Mouse (Mus musculus) midbrain, embryonic 13.5 days (tissue): ENCODE data around the gene Ffar1. TPM values are rescaled to one million over a fixed set of nuclear protein-coding genes. Genes with fewer than 3 reads are reported as not detected.

ENCODE experiments used
- ATAC-seq: fragments of 200-750 bp; cut with Nextera tagmentation; 2 replicates; pipeline ENCODE4 v1.8.0; 2017; ENCODE audit warnings: mild to moderate bottlenecking, moderate TSS enrichment, moderate library complexity
- H3K27ac ChIP-seq: fragments of 300-500 bp; sonication (generic); 2 replicates; pipeline ENCODE4 v1.5.1; 2015; ENCODE audit warnings: inconsistent platforms, mild to moderate bottlenecking, moderate library complexity
- H3K27me3 ChIP-seq: fragments of 300-500 bp; sonication (generic); 2 replicates; pipeline ENCODE4 v1.6.1; 2015; ENCODE audit warnings: mild to moderate bottlenecking, inconsistent platforms
- H3K36me3 ChIP-seq: fragments of 300-500 bp; sonication (generic); 2 replicates; pipeline ENCODE4 v1.6.1; 2015; ENCODE audit warnings: mild to moderate bottlenecking, inconsistent platforms
- H3K4me1 ChIP-seq: fragments of 300-500 bp; sonication (generic); replicated peaks from 2 replicates; pipeline ENCODE4 v1.6.1; 2015; ENCODE audit warnings: inconsistent platforms
- H3K4me2 ChIP-seq: fragments of 300-500 bp; sonication (generic); replicated peaks from 2 replicates; pipeline ENCODE4 v1.6.1; 2015; ENCODE audit warnings: moderate library complexity, mild to moderate bottlenecking, inconsistent platforms
- H3K4me3 ChIP-seq: fragments of 300-500 bp; sonication (generic); replicated peaks from 2 replicates; pipeline ENCODE4 v1.5.1; 2015; ENCODE audit warnings: mild to moderate bottlenecking, inconsistent platforms
- H3K9ac ChIP-seq: fragments of 300-500 bp; sonication (generic); replicated peaks from 2 replicates; pipeline ENCODE4 v1.6.1; 2015; ENCODE audit warnings: mild to moderate bottlenecking, inconsistent platforms
- H3K9me3 ChIP-seq: fragments of 300-500 bp; sonication (generic); 2 replicates; pipeline ENCODE4 v1.6.1; 2016; ENCODE audit warnings: mild to moderate bottlenecking, inconsistent platforms
- WGBS: fragments of 180-500 bp; shearing (Covaris S2); methylation state at CpG from one replicate; pipeline ENCODE4 v1.1.7; 2015; 5-methylcytosine and 5-hydroxymethylcytosine counted together
- polyA plus RNA-seq: library from polyadenylated mRNA; unstranded; fragments of >200 nt; fragmentation: Nextera tagmentation; extraction: Ambion mirVana; gene quantifications from 2 replicates; pipeline ENCODE4 v1.2.1, GENCODE M21; 2015

Gene Ffar1
- polyA plus RNA-seq: not detected in 2 replicates

DNA sequence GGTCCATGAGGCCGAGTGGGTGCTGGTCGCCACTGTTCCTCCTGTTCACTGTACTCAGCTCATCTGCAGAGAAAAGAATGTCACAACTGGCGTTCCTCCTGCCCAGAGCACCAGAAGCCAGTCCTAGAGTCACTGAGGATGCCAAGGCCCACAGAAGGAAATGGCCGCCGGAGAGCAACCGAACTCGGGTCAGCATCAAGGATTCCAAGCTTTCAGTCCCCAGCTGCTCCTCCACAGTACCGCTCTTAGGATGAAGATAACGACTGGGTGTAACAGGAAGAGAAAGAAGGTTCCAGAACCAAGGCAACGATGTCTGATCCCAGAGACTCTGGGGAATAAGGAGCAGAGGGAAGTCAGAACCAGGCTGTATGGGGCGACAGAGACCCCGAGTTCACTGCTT is at the start of gene Ffar1:
Ffar1 (minus strand) TSS at position 101 of the 400 bp plus-strand sequence.
- H3K36me3 ChIP-seq: no peaks in the 10 kb centered on the region
- H3K4me1 ChIP-seq: peaks cover 5% of the 10 kb centered on the region; the same call in 1 of the 2 replicates
- no peak within 1 kb of the TSS for H3K4me2 ChIP-seq
- no peak within 1 kb of the TSS for H3K4me3 ChIP-seq
- H3K27ac ChIP-seq: no peak within 1 kb of the TSS
- no peak for ATAC-seq
- H3K27me3 ChIP-seq: peaks cover 7% of the 10 kb centered on the region; the same call in 1 of the 2 replicates
- H3K9ac ChIP-seq: no peak within 1 kb of the TSS
- H3K9me3 ChIP-seq: no peaks in the 10 kb centered on the region
- WGBS: 86% methylated on average over 12 of the region's 12 CpGs

DNA sequence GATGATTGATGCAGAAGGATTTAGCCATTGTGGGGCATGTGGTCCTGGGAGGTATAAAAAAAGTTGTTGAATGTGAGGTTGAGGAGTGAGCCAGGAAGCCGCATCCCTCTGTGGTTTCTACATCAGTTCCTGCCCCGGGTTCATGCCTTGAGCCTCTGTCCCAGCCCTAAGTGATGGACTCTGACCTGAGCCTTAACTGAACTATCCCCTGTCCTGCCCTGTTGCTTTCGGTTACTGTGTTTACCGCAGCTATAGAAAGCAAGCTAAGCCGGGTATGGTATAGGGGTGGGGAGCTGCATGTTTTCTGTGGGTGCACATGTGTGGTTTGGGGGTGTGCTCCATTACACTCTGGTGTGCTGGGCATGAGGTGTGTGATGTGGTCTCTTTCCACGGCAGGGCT is 48.4 kb upstream of the Ffar1 start:
- H3K36me3 ChIP-seq: no peaks in the 10 kb centered on the region
- 86% methylated on average over 6 of the region's 6 CpGs for WGBS
- no peak for ATAC-seq

DNA sequence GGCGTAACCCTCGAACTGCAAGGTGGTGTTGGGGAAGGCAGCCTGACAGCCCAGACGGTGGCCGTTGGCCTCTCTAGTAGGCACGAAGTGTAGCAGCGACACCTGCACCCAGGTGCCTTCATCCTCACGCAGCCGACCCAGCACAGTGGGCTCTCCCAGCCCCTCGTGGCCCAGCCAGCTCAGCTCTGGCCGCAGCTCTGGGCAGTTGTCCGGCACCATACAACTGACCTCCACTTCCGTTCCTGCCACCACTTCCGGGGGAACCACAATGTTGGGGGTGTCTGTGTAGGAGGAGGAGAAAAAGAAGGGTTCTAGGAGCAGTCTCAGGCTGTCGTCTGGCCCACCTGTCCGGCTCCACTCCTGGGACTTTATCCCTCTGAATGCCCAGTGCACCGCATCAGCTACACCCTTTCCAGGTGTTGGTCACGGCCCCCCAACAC is 47.6 kb upstream of the Ffar1 start:
- no peak overlapping the region for H3K27ac ChIP-seq
- no peaks in the 10 kb centered on the region; the same call in 1 of the 2 replicates for H3K27me3 ChIP-seq
- peak overlapping the region; percentile 60 for H3K4me2 ChIP-seq
- 29% methylated on average over 17 of the region's 17 CpGs for WGBS
- H3K4me3 ChIP-seq: peak overlapping the region; percentile 25
- no peak overlapping the region for H3K9ac ChIP-seq
- peak; percentile 29; the same call in 1 of the 2 replicates for ATAC-seq
- no peaks in the 10 kb centered on the region for H3K9me3 ChIP-seq
- no peaks in the 10 kb centered on the region for H3K36me3 ChIP-seq
- H3K4me1 ChIP-seq: peaks cover 12% of the 10 kb centered on the region

More for the DNA sequence above, 48.4 kb upstream of the Ffar1 start:
- Histone ChIP-seq H3K4me3 (no peak overlapping the region), H3K4me1 (peaks cover 12% of the 10 kb centered on the region), H3K27ac (no peak overlapping the region), H3K4me2 (no peak overlapping the region), H3K9ac (no peak overlapping the region), H3K9me3 (no peaks in the 10 kb centered on the region), H3K27me3 (no peaks in the 10 kb centered on the region; the same call in 1 of the 2 replicates)

DNA sequence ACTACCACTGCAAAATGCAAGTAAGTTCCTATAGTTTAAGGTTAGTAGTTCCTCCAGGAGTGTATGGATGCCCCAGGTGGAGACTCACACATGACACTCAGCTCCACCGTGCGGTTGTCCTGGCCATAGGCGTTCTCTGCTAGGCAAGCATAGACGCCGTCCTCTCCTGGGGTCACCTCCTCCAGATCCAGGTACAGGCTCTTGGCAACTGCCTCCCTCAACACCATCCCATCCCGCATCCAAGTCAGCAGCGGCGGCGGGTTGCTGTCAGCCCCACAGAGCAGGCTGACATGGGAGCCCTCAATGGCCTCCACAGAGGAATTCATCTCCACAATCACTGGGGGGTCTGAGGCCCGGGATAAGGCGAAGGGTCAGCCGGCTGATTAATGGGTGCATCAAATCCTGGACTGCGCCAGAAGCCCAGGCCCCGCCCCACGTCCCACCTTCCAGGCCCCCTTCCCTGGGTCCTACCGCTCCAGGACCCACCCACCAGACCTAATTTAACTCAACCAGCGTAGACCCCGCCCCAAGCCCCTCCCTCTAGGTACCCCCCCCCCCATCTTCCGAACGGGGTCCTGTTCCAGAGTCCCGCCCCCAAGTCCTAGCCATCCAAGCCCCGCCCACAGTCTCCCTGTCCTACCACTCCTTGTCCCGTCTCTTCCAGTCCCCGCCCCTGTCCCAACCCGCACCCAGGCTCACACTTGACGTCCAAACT is 47.1 kb upstream of the Ffar1 start:
- no peaks in the 10 kb centered on the region for H3K9me3 ChIP-seq
- peak overlapping the region; percentile 25 for H3K4me3 ChIP-seq
- ATAC-seq: peak; percentile 70
- H3K9ac ChIP-seq: 0 out of 2 replicates have a peak overlapping the region, but pooled peaks have one; percentile 36
- no peak overlapping the region for H3K27ac ChIP-seq
- H3K4me1 ChIP-seq: peaks cover 12% of the 10 kb centered on the region
- H3K27me3 ChIP-seq: no peaks in the 10 kb centered on the region; the same call in 1 of the 2 replicates
- H3K36me3 ChIP-seq: no peaks in the 10 kb centered on the region
- peak overlapping the region; percentile 60 for H3K4me2 ChIP-seq
- 1% methylated on average over 24 of the region's 26 CpGs for WGBS

DNA sequence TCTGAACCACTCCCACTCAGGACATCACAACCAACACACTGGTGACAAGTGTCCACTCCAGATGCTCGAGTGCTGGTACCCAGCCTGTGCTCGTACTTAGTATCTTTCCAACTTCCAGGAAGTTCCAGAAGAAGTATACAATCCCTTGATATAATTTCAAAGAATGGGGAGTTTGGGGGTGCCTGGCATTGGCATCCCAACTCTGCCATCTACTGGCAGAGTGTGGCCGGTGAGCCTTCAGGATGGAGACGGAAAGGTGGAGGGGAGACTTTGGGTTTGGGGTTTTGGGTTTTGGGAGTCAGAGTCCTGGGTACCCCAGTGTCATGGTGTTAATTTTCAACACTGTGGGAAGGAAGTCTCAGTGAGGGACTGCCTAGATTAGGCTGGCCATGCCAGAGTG is 42.7 kb upstream of the Ffar1 start:
- H3K4me3 ChIP-seq: no peak overlapping the region
- H3K9ac ChIP-seq: no peak overlapping the region
- no peaks in the 10 kb centered on the region for H3K9me3 ChIP-seq
- H3K36me3 ChIP-seq: no peaks in the 10 kb centered on the region
- 61% methylated on average over 4 of the region's 4 CpGs for WGBS
- ATAC-seq: no peak
- H3K27ac ChIP-seq: no peak overlapping the region
- H3K27me3 ChIP-seq: no peaks in the 10 kb centered on the region; the same call in 1 of the 2 replicates
- no peak overlapping the region for H3K4me2 ChIP-seq
- peaks cover 11% of the 10 kb centered on the region for H3K4me1 ChIP-seq

DNA sequence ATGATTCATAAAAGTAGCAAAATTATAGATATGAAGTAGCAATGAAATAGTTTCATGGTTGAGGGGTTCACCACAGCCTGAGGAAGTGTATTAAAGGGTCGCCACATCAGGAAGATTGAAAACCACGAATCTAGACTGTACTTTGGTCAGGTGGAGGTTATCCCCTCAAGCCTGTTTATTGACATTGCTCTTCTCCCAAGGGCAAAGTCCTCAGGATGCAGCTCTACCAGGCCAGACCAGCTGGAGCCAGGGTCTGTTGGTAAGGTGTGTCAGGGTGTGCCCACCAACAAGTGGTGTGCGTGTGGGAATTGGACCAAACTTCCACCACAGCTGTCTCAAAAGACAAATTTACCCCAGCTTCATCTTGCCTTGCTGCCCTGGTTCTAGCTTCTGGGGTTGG is 33.9 kb upstream of the Ffar1 start:
- Histone ChIP-seq H3K4me3 (no peak overlapping the region), H3K4me1 (no peaks in the 10 kb centered on the region), H3K9ac (no peak overlapping the region), H3K27ac (no peak overlapping the region), H3K9me3 (no peaks in the 10 kb centered on the region), H3K27me3 (no peaks in the 10 kb centered on the region), H3K36me3 (no peaks in the 10 kb centered on the region), H3K4me2 (no peak overlapping the region)
- WGBS: 96% methylated on average over 3 of the region's 3 CpGs
- ATAC-seq: no peak

DNA sequence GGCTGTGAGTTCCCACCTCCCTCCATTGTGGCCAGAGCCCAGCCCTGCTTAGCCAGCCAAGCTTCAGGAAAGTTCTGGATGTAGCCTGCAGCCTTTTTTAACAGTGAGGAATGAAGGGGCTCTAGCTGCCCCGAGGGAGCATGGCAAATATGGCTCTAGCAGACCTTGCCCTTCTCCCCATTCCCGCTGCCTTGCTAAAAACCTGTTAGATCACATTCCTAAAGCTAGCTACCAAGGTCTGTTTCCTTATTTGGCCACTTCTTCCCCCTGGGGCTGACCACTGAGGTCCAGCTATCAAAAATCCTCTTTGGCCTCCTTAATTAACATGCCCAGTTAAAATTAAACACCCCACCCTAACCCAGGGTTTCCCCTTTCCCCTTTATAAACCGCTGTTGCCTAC is 31.2 kb upstream of the Ffar1 start:
- Histone ChIP-seq H3K9ac (no peak overlapping the region), H3K4me1 (no peaks in the 10 kb centered on the region), H3K9me3 (no peaks in the 10 kb centered on the region), H3K36me3 (no peaks in the 10 kb centered on the region), H3K4me3 (no peak overlapping the region), H3K27me3 (no peaks in the 10 kb centered on the region), H3K4me2 (no peak overlapping the region), H3K27ac (no peak overlapping the region)
- ATAC-seq: no peak
- 68% methylated on average over 3 of the region's 3 CpGs for WGBS

DNA sequence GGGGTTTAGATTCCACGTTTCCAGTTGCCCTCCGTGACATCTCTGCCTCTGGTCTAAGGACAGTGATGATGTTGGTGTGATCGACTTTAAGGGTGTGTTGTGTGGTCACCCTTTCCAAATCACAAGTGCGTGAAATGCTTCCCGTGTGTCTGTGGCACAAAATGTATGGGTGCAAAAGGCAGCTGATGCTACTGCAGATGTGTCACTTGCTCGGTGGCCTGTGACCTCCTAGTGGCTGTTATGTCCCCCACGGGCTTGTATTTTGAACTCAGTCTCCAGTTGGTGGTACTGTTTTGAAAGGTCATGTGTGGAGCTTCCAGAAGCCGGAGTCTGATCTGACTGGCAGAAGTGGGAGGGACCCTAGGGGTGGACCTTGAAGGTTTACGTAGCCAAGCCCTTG is 30.4 kb upstream of the Ffar1 start:
- no peak overlapping the region for H3K9ac ChIP-seq
- no peaks in the 10 kb centered on the region for H3K27me3 ChIP-seq
- no peaks in the 10 kb centered on the region for H3K4me1 ChIP-seq
- no peak overlapping the region for H3K27ac ChIP-seq
- ATAC-seq: no peak
- WGBS: 83% methylated on average over 9 of the region's 9 CpGs
- no peaks in the 10 kb centered on the region for H3K9me3 ChIP-seq
- H3K36me3 ChIP-seq: no peaks in the 10 kb centered on the region
- no peak overlapping the region for H3K4me2 ChIP-seq
- H3K4me3 ChIP-seq: no peak overlapping the region

DNA sequence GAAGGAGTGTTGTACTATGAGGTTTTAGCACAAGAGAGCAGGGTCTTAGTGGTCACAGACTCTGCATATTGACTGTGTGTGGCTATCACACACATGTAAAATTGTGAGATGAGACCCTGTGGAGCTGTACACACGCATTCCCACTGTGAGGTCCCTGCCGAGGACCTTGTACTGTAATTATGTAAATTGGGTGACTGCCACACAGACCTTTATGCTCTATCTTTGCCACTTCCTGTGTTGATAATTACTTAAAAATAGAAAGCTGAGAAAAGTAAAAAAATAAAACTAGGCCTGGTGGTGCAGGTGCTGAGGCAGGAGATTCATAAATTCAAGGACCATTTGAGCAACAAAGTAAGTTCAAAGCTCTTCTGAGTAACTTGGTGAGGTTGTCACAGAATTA is 29.3 kb upstream of the Ffar1 start:
- H3K27ac ChIP-seq: no peak overlapping the region
- no peaks in the 10 kb centered on the region for H3K36me3 ChIP-seq
- no peak overlapping the region for H3K4me3 ChIP-seq
- H3K4me2 ChIP-seq: no peak overlapping the region
- no peak overlapping the region for H3K9ac ChIP-seq
- H3K27me3 ChIP-seq: no peaks in the 10 kb centered on the region
- 84% methylated on average over 2 of the region's 2 CpGs for WGBS
- H3K9me3 ChIP-seq: no peaks in the 10 kb centered on the region
- no peaks in the 10 kb centered on the region for H3K4me1 ChIP-seq
- no peak for ATAC-seq

DNA sequence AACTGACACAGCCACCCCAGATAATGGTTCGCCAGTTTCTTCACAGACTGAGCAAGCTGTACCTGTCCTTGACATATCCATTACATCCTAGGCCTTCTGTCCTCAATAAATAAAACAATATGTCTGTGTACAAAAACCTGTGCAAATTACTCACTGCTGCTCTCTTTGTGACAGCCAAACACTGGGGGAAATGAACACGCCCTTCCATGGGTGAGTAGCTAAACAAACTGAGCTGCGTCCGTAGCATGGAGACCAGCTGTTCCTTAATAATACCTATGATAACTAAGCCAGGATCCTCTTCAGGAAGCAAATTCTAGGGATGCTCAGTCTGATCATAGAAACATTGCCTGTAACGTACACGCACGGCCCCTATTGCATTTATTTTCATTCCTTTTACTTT is 27.4 kb upstream of the Ffar1 start:
- Histone ChIP-seq H3K9ac (no peak overlapping the region), H3K27ac (no peak overlapping the region), H3K4me3 (no peak overlapping the region), H3K4me2 (no peak overlapping the region), H3K27me3 (no peaks in the 10 kb centered on the region), H3K4me1 (no peaks in the 10 kb centered on the region), H3K9me3 (no peaks in the 10 kb centered on the region), H3K36me3 (no peaks in the 10 kb centered on the region)
- no peak for ATAC-seq
- WGBS: 77% methylated on average over 7 of the region's 7 CpGs

DNA sequence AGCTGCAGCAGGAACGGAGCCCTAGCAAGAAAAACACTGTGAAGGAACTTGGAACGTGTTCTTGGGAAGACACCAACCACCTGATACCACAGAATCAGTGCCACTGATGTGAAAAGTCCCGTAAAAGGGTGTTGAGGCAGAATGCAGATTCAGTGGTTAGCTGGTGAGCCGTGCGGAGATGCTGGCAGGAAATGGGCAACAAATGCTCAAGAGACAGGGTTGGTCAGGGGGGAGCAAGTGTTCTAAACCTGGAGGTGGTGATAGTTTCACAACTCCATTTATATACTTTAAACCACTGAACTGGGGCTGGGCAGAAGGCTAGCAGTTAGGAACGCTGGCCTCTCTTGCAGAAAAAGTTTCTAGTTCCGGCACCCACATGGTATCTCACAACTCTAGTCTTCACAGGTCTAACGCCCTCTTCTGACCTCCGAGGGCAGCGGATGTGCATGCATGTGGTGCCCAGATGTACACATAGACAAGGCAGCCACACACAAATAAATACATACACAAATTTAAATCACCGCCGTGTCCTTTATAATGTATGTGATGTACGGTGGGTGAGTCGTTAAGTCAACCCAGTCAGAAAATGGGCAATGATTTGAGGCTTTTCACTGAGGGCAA is 26.3 kb upstream of the Ffar1 start:
- WGBS: 89% methylated on average over 14 of the region's 14 CpGs
- Histone ChIP-seq H3K36me3 (no peaks in the 10 kb centered on the region), H3K9ac (no peak overlapping the region), H3K27me3 (no peaks in the 10 kb centered on the region), H3K4me3 (no peak overlapping the region), H3K4me1 (no peaks in the 10 kb centered on the region), H3K9me3 (no peaks in the 10 kb centered on the region), H3K4me2 (no peak overlapping the region), H3K27ac (no peak overlapping the region)
- no peak for ATAC-seq

DNA sequence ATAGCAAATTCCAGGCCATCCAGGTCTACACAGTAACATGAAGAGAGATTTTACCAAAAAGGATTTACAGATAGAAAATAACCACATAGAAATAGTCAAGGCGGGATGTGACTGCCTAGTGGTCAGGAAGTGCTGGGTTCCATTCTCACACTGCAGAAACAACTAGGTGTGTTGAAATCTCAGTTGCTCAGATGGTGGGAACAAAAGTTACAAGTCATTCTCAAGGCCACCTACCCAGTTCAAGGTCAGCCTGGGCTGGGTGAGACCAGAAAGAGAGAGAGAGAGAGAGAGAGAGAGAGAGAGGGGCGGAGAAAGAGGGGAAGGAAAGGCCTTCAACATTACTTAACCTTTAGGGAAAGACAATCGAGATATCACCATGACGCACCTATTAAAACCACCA is 25.5 kb upstream of the Ffar1 start:
- 90% methylated on average over 4 of the region's 4 CpGs for WGBS
- Histone ChIP-seq H3K27ac (no peak overlapping the region), H3K36me3 (no peaks in the 10 kb centered on the region), H3K4me2 (no peak overlapping the region), H3K4me3 (no peak overlapping the region), H3K9me3 (no peaks in the 10 kb centered on the region), H3K27me3 (no peaks in the 10 kb centered on the region), H3K4me1 (no peaks in the 10 kb centered on the region), H3K9ac (no peak overlapping the region)
- no peak for ATAC-seq
